Mouse (Mus musculus): ENCODE results near the gene Dazap2. TPM values are rescaled to one million over a fixed set of nuclear protein-coding genes. Genes with fewer than 3 reads are reported as not detected.

Gene Dazap2
- polyA plus RNA-seq, 1 experiment from 2014 or later = 250 TPM

DNA sequence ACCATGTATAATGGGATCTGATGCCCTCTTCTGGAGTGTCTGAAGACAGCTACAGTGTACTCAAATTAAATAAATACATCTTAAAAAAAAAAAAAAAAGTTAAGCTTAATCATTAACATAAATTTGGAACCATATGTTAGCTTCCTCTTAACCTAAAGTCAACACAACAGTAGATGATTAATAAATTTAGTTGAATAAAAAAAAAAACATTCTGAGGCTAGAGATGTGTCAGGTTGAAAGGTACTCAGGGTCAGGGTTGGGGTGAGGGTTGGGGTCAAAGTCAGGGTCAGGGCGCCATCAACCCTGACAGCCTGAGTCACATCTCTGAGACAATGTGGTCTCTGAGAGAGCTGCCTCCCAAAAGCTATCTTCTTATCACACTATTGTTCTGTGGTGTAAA is 39.1 kb downstream of the Dazap2 start:
- Histone ChIP-seq H3K27ac (ENCODE audit: low read depth, low read length) (no peak overlapping the region), H3K4me3 (ENCODE audit: low read depth, low read length) (no peak overlapping the region), H3K4me2 (ENCODE audit: low read depth) (no peak overlapping the region), H3K9ac (ENCODE audit: low read length) (no peak overlapping the region), H3K36me3 (ENCODE audit: control insufficient read depth, insufficient read depth, low read length) (no peaks in the 10 kb centered on the region), H3K4me1 (ENCODE audit: control insufficient read depth, insufficient read depth, low read length) (no peaks in the 10 kb centered on the region), H3K9me3 (ENCODE audit: control insufficient read depth, low read length) (no peaks in the 10 kb centered on the region), H3K27me3 (ENCODE audit: control insufficient read depth, insufficient read depth, low read length) (no peaks in the 10 kb centered on the region)
- WGBS = 84% methylated on average over 1 of the region's 1 CpGs
- ATAC-seq (ENCODE audit: insufficient read depth, low FRiP score, low TSS enrichment) (no peak), DNase-seq (ENCODE audit: low spot score) (no peak)

DNA sequence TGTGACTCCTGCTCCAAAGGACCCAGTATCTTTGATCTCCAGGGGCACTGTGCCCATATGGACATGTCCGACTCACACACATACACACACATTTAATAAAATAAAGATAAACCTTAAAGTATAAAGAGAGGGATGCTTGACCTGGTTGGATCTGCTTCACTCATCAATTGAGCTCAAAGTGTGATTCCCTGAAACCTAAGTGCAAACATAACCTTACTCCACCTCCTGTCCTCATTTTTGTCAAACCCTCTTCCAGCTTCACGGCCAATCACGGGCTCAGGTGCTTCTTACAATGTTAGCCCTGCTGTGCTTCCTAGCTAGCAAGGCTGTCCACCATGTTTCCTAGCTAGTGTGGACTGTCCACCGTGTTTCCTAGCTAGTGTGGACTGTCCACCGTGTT is 40.1 kb downstream of the Dazap2 start:
- Histone ChIP-seq H3K36me3 (ENCODE audit: control insufficient read depth, insufficient read depth, low read length) (no peaks in the 10 kb centered on the region), H3K27ac (ENCODE audit: low read depth, low read length) (no peak overlapping the region), H3K9me3 (ENCODE audit: control insufficient read depth, low read length) (no peaks in the 10 kb centered on the region), H3K4me2 (ENCODE audit: low read depth) (no peak overlapping the region), H3K27me3 (ENCODE audit: control insufficient read depth, insufficient read depth, low read length) (no peaks in the 10 kb centered on the region), H3K4me1 (ENCODE audit: control insufficient read depth, insufficient read depth, low read length) (no peaks in the 10 kb centered on the region), H3K9ac (ENCODE audit: low read length) (no peak overlapping the region), H3K4me3 (ENCODE audit: low read depth, low read length) (no peak overlapping the region)
- ATAC-seq (ENCODE audit: insufficient read depth, low FRiP score, low TSS enrichment) = no peak
- WGBS = 88% methylated on average over 5 of the region's 5 CpGs
- no peak for DNase-seq (ENCODE audit: low spot score)

DNA sequence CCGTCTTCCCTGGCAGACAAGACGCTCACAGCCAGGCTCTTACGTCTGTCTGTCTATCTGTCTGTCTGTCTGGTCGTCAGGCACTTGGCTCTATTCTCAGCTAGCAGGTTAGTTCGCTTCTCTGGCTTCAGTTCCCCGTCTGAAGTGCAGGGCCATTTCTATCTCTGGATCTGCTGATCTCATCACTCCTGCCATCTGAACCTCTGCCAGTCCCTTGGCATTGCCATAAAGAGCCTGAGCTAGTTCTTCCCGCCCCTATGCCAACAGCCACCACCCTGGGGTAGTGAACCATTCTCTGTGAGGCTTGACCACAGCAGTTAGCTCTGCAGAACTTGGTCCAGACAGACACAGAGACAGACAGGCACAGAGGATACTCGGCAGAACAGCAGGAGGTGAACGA is 45.2 kb downstream of the Dazap2 start:
- Histone ChIP-seq H3K27ac (ENCODE audit: low read depth, low read length) (no peak overlapping the region), H3K36me3 (ENCODE audit: control insufficient read depth, insufficient read depth, low read length) (no peaks in the 10 kb centered on the region), H3K9me3 (ENCODE audit: control insufficient read depth, low read length) (no peaks in the 10 kb centered on the region), H3K4me2 (ENCODE audit: low read depth) (no peak overlapping the region), H3K4me3 (ENCODE audit: low read depth, low read length) (no peak overlapping the region), H3K9ac (ENCODE audit: low read length) (no peak overlapping the region), H3K27me3 (ENCODE audit: control insufficient read depth, insufficient read depth, low read length) (no peaks in the 10 kb centered on the region), H3K4me1 (ENCODE audit: control insufficient read depth, insufficient read depth, low read length) (no peaks in the 10 kb centered on the region)
- DNase-seq (ENCODE audit: low spot score) (no peak), ATAC-seq (ENCODE audit: insufficient read depth, low FRiP score, low TSS enrichment) (no peak)
- 85% methylated on average over 9 of the region's 9 CpGs for WGBS

DNA sequence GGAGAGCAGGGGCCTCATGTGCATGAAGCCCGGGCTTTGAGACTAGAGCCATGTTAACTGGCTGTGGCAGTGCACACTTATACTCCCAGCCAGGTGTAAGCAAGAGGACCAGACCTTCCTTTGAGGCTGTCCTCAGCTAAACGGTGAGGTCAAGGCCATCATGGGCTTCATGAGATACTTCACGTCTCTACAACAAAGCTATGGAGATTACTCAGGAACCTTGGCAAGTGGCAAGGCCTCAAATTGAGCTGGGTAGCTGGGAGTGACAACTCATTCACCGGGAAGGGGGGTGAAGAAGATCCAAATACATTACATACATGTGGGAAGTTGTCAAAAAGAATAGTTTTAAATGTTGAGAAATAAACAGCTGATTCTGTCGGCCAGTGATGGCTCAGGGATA is 45.7 kb downstream of the Dazap2 start:
- DNase-seq (ENCODE audit: low spot score) = no peak
- Histone ChIP-seq H3K36me3 (ENCODE audit: control insufficient read depth, insufficient read depth, low read length) (no peaks in the 10 kb centered on the region), H3K9me3 (ENCODE audit: control insufficient read depth, low read length) (no peaks in the 10 kb centered on the region), H3K4me3 (ENCODE audit: low read depth, low read length) (no peak overlapping the region), H3K27me3 (ENCODE audit: control insufficient read depth, insufficient read depth, low read length) (no peaks in the 10 kb centered on the region), H3K9ac (ENCODE audit: low read length) (no peak overlapping the region), H3K4me2 (ENCODE audit: low read depth) (no peak overlapping the region), H3K27ac (ENCODE audit: low read depth, low read length) (no peak overlapping the region), H3K4me1 (ENCODE audit: control insufficient read depth, insufficient read depth, low read length) (no peaks in the 10 kb centered on the region)
- 87% methylated on average over 5 of the region's 5 CpGs for WGBS
- ATAC-seq (ENCODE audit: insufficient read depth, low FRiP score, low TSS enrichment) = no peak

DNA sequence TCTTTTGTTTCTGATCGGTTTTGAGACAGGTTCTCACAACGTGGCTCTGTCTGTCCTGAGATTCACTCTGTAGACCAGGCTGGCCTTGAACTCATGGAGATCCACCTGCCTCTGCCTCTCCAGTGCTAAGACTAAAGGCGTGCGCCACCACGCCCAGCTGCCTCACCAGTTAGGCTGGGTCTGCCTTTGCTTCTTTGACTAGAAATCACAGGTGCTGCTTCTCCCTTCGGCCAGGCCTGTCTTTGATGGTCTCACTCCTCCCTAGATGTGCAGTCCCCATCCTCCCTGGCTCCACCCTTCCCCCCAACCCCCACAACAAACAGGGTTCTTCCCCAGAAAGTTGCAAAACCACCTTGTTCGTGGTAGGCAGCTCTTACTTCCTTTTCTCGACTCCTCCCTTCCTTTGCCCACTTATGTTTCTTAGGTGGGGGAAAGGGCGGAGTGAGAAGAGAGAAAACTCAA is 49.7 kb downstream of the Dazap2 start:
- Histone ChIP-seq H3K9me3 (ENCODE audit: control insufficient read depth, low read length) (no peaks in the 10 kb centered on the region), H3K4me1 (ENCODE audit: control insufficient read depth, insufficient read depth, low read length) (0 out of 2 replicates have a peak, but pooled peaks cover 3% of the 10 kb centered on the region), H3K27ac (ENCODE audit: low read depth, low read length) (no peak overlapping the region), H3K36me3 (ENCODE audit: control insufficient read depth, insufficient read depth, low read length) (no peaks in the 10 kb centered on the region), H3K4me2 (ENCODE audit: low read depth) (no peak overlapping the region), H3K9ac (ENCODE audit: low read length) (no peak overlapping the region), H3K4me3 (ENCODE audit: low read depth, low read length) (no peak overlapping the region), H3K27me3 (ENCODE audit: control insufficient read depth, insufficient read depth, low read length) (no peaks in the 10 kb centered on the region)
- ATAC-seq (ENCODE audit: insufficient read depth, low FRiP score, low TSS enrichment) (no peak), DNase-seq (ENCODE audit: low spot score) (no peak)
- WGBS = 76% methylated on average over 9 of the region's 9 CpGs

DNA sequence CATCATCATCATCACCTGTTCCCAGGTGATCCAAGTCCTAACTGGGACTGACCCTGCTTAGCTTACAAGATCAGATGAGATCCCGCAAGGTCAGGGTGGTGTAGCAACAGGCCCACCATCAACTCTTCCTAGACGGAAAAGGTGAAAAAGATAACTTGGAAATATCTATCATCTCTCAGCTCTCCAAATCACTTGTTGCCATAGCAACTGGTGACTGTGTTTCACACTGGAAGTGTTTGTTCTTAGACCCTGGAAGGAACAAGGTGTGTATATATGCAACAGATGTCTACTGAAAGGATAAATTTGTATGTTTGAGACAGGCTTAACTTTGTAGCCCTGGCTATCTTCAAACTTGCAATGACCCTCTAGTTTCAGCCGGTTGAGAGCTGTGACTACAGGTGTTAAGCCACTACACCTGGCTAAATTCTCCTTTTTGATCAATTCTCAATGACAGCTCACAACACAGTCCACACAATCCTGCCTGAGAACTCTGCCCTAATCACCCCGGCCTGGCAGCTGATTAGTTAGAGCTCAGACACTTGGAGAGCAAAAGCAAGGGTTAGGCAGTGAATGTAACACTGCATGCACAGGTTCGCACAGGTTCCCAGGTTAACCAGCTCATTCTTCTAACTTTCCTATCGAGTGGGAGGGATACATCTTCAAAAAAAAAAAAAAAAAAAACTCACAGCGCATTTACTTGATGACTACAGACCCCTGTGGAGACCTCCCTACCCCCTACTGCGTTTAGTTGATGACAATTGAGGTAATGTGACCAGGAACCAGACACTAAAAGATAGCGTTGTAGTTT is 50.5 kb downstream of the Dazap2 start:
- WGBS = 29% methylated on average over 9 of the region's 9 CpGs
- Histone ChIP-seq H3K4me3 (ENCODE audit: low read depth, low read length) (no peak overlapping the region), H3K27me3 (ENCODE audit: control insufficient read depth, insufficient read depth, low read length) (no peaks in the 10 kb centered on the region), H3K4me2 (ENCODE audit: low read depth) (no peak overlapping the region), H3K9ac (ENCODE audit: low read length) (no peak overlapping the region), H3K4me1 (ENCODE audit: control insufficient read depth, insufficient read depth, low read length) (0 out of 2 replicates have a peak, but pooled peaks cover 3% of the 10 kb centered on the region), H3K27ac (ENCODE audit: low read depth, low read length) (no peak overlapping the region), H3K9me3 (ENCODE audit: control insufficient read depth, low read length) (no peaks in the 10 kb centered on the region), H3K36me3 (ENCODE audit: control insufficient read depth, insufficient read depth, low read length) (no peaks in the 10 kb centered on the region)
- no peak for DNase-seq (ENCODE audit: low spot score)
- no peak for ATAC-seq (ENCODE audit: insufficient read depth, low FRiP score, low TSS enrichment)

DNA sequence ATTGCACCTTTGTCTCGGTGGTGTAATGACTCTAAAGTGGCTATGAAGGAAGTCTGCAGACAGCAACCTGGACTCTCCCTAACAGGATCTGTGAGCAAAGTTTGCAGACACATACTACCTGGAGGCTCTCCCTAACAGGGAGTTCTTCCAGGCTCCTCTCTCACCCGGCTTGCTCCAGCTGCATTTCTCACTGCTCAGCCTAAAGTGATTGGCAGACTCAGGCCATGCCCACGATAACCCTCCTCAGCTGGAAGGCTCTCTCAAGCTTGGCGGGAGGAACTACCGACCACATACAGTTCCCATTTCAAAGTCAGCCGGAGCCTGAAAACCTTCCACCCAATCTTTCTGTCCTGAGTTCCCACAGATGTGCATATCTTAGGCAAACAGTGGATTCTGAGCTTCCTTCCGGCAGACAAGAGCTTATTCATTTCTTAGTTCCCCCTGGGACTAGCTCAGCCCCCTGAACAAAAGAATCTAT is 51.1 kb downstream of the Dazap2 start:
- Histone ChIP-seq H3K9ac (ENCODE audit: low read length) (no peak overlapping the region), H3K4me2 (ENCODE audit: low read depth) (no peak overlapping the region), H3K4me1 (ENCODE audit: control insufficient read depth, insufficient read depth, low read length) (0 out of 2 replicates have a peak, but pooled peaks cover 3% of the 10 kb centered on the region), H3K9me3 (ENCODE audit: control insufficient read depth, low read length) (no peaks in the 10 kb centered on the region), H3K27ac (ENCODE audit: low read depth, low read length) (no peak overlapping the region), H3K36me3 (ENCODE audit: control insufficient read depth, insufficient read depth, low read length) (no peaks in the 10 kb centered on the region), H3K27me3 (ENCODE audit: control insufficient read depth, insufficient read depth, low read length) (no peaks in the 10 kb centered on the region), H3K4me3 (ENCODE audit: low read depth, low read length) (no peak overlapping the region)
- under 1% methylated on average over 7 of the region's 7 CpGs for WGBS
- ATAC-seq (ENCODE audit: insufficient read depth, low FRiP score, low TSS enrichment) = no peak
- no peak for DNase-seq (ENCODE audit: low spot score)

DNA sequence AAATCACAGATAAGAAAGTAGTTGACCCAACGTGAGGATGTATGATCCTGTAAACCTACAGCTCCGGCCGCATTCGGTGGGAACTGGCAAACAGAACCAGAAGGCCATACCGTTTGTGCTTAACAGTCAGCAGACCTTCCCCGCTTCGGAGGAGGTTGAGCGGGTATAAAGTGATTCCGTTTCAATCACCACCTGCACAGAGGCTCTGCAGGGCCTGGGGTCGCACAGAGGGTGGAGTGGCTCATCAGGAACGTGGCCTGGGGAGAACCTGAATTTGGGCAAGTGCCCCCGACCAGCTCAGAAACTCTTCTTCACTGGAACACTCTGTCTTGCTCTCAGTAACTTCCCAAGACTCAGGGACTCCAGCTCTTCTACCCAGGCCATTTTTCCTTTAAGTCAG is 51.7 kb downstream of the Dazap2 start:
- 15% methylated on average over 12 of the region's 12 CpGs for WGBS
- Histone ChIP-seq H3K4me1 (ENCODE audit: control insufficient read depth, insufficient read depth, low read length) (0 out of 2 replicates have a peak, but pooled peaks cover 3% of the 10 kb centered on the region), H3K4me3 (ENCODE audit: low read depth, low read length) (no peak overlapping the region), H3K36me3 (ENCODE audit: control insufficient read depth, insufficient read depth, low read length) (no peaks in the 10 kb centered on the region), H3K9me3 (ENCODE audit: control insufficient read depth, low read length) (no peaks in the 10 kb centered on the region), H3K4me2 (ENCODE audit: low read depth) (no peak overlapping the region), H3K9ac (ENCODE audit: low read length) (no peak overlapping the region), H3K27me3 (ENCODE audit: control insufficient read depth, insufficient read depth, low read length) (no peaks in the 10 kb centered on the region), H3K27ac (ENCODE audit: low read depth, low read length) (no peak overlapping the region)
- no peak for ATAC-seq (ENCODE audit: insufficient read depth, low FRiP score, low TSS enrichment)
- DNase-seq (ENCODE audit: low spot score) = no peak

DNA sequence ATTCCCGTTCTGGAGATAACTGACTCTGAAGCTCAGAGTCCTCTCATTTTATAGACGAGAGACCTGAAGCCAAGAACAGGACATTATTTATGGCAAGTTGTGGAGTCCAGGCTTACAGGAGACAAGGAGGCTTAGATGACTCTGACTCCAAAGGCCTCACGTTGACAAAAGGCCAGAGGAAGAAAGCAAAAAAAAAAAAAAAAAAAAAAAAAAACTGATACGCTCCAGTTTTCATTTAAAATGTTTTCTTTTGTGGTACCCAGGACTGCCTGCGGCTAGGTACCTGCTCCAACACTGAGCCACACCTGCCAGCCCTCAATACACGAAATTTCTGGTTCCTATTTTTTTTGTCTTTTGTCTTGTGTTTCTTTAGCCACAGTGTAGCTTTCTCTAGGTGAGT is 52.3 kb downstream of the Dazap2 start:
- DNase-seq (ENCODE audit: low spot score) (no peak), ATAC-seq (ENCODE audit: insufficient read depth, low FRiP score, low TSS enrichment) (no peak)
- WGBS = 51% methylated on average over 6 of the region's 6 CpGs
- Histone ChIP-seq H3K36me3 (ENCODE audit: control insufficient read depth, insufficient read depth, low read length) (no peaks in the 10 kb centered on the region), H3K9ac (ENCODE audit: low read length) (no peak overlapping the region), H3K4me3 (ENCODE audit: low read depth, low read length) (no peak overlapping the region), H3K27ac (ENCODE audit: low read depth, low read length) (no peak overlapping the region), H3K9me3 (ENCODE audit: control insufficient read depth, low read length) (no peaks in the 10 kb centered on the region), H3K27me3 (ENCODE audit: control insufficient read depth, insufficient read depth, low read length) (no peaks in the 10 kb centered on the region), H3K4me2 (ENCODE audit: low read depth) (no peak overlapping the region), H3K4me1 (ENCODE audit: control insufficient read depth, insufficient read depth, low read length) (0 out of 2 replicates have a peak, but pooled peaks cover 3% of the 10 kb centered on the region)
